Mouse (Mus musculus) liver, adult 2 months (tissue): ENCODE results near the gene Slc44a3. TPM values are rescaled to one million over a fixed set of nuclear protein-coding genes. Genes with fewer than 3 reads are reported as not detected.

Experiments used
- DNase-seq: peaks from one replicate; pipeline ENCODE4 v3.0.0-alpha.2; 2011; ENCODE audit warnings: low read depth, low spot score; ENCODE audit errors: extremely low read depth
- H3K27ac ChIP-seq: fragments of 200-500 bp; replicated peaks from 2 replicates; pipeline ENCODE4 v1.5.1; 2012; ENCODE audit warnings: low read depth, mild to moderate bottlenecking, control low read depth, inconsistent platforms, low read length; ENCODE audit not compliant: insufficient read depth
- H3K27me3 ChIP-seq: fragments of 200-500 bp; 2 replicates; pipeline ENCODE4 v1.6.1; 2012; ENCODE audit warnings: mild to moderate bottlenecking, moderate library complexity, low read length, inconsistent platforms; ENCODE audit not compliant: control insufficient read depth, insufficient read depth
- H3K36me3 ChIP-seq: fragments of 200-500 bp; 2 replicates; pipeline ENCODE4 v1.6.1; 2012; ENCODE audit warnings: low read length, inconsistent platforms; ENCODE audit not compliant: control insufficient read depth, insufficient read depth
- H3K4me1 ChIP-seq: fragments of 200-500 bp; 2 replicates; pipeline ENCODE4 v1.6.1; 2011; ENCODE audit warnings: low read length; ENCODE audit not compliant: control insufficient read depth, insufficient read depth
- H3K4me3 ChIP-seq: fragments of 200-500 bp; 2 replicates; pipeline ENCODE4 v1.5.1; 2011; ENCODE audit warnings: low read depth, mild to moderate bottlenecking, control low read depth, low read length, moderate library complexity; ENCODE audit not compliant: insufficient read depth
- H3K79me2 ChIP-seq: fragments of 200-500 bp; 2 replicates; pipeline ENCODE4 v1.6.1; 2012; ENCODE audit warnings: inconsistent platforms, mild to moderate bottlenecking, low read length, moderate library complexity; ENCODE audit not compliant: control insufficient read depth, insufficient read depth
- H3K9ac ChIP-seq: fragments of 200-500 bp; 2 replicates; pipeline ENCODE4 v1.6.1; 2012; ENCODE audit warnings: low read depth, mild to moderate bottlenecking, control low read depth, inconsistent platforms, low read length
- CTCF ChIP-seq: fragments of 200-500 bp; IDR thresholded peaks from 2 replicates; pipeline ENCODE4 v1.5.1; 2011; ENCODE audit warnings: low read depth, low read length, control low read depth
- POLR2A ChIP-seq: fragments of 200-500 bp; IDR thresholded peaks from 2 replicates; pipeline ENCODE4 v1.6.1; 2011; ENCODE audit warnings: low read length, control low read depth; ENCODE audit not compliant: insufficient read depth; ENCODE audit errors: extremely low read depth
- WGBS: fragments of 180-500 bp; shearing (Covaris S2); methylation state at CpG from one replicate; pipeline ENCODE4 v1.1.7; 2018; 5-methylcytosine and 5-hydroxymethylcytosine counted together
- polyA plus RNA-seq: library from polyadenylated mRNA; depleted of rRNA; stranded (reverse); fragments of >200 nt; gene quantifications from 2 replicates; pipeline ENCODE4 v1.2.3, GENCODE M21; 2012
- total RNA-seq: library from RNA; depleted of rRNA; stranded (reverse); fragments of >200 nt; gene quantifications from 2 replicates; pipeline ENCODE4 v1.2.3, GENCODE M21; 2014

Slc44a3 gene
- total and polyA plus RNA-seq, 2 experiments = 4.7 to 6.6 TPM

DNA sequence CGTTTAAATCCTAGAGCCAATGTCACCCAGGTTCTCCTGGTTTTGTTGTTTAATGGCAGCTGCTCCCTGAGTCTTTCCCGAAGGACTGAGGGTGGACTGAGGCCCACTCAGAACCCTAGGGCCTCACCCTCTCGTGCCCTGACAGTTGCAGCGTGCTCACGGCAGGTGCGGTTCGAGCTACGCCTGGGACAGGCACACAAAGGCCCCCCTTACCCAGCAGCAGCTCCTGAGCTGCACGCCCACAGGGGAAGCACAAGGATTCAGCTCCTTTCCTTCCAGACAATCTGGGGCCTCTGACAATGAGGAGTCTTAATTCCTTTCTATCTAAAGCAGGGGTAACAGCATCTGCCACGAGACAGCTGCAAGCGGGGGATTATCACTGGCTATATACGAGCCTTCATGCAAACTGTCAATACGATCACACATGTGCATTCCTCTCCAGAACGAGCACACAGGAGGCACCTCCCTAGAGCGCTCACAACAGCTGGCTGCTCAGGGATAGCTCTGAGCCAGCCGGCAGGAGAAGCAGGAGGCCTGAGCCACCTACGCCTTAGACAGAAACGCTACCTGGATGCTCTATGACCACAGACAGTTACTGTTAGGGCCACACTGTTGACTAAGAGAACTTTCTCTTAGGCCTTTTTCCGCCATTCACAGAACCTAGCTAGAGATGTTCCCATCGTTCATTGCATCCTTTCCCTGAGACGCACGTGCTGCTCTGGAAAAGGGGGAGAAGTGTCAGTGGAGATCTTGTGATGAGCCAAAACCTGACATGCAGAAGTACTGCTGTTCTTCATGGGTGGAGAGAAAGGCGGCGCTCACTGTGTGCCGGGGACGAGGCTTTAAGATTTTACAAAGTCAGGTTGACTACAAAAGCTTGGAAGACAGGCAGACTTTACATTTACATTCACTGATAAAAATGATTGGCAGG, 51.9 kb downstream of the Slc44a3 start:
- Histone ChIP-seq H3K27ac (no peak overlapping the region), H3K9ac (no peak overlapping the region), H3K79me2 (no peaks in the 10 kb centered on the region), H3K36me3 (no peaks in the 10 kb centered on the region), H3K27me3 (no peaks in the 10 kb centered on the region), H3K4me3 (no peak overlapping the region), H3K4me1 (no peaks in the 10 kb centered on the region)
- WGBS = 89% methylated on average over 26 of the region's 26 CpGs
- no peak for DNase-seq
- TF ChIP-seq CTCF (no peak), POLR2A (no peak)

GRCm38 (mm10) chr3:121474738-121475137, 57.5 kb downstream of the Slc44a3 start:
- DNase-seq = no peak
- Histone ChIP-seq H3K4me1 (peaks cover 2% of the 10 kb centered on the region; the same call in 1 of the 2 replicates), H3K36me3 (no peaks in the 10 kb centered on the region), H3K9ac (no peak overlapping the region), H3K4me3 (no peak overlapping the region), H3K79me2 (no peaks in the 10 kb centered on the region), H3K27ac (no peak overlapping the region), H3K27me3 (no peaks in the 10 kb centered on the region)
- no peak for TF ChIP-seq POLR2A
- no peak for TF ChIP-seq CTCF
- 90% methylated on average over 3 of the region's 3 CpGs for WGBS

- H3K4me3 ChIP-seq = no peak overlapping the region
- no peaks in the 10 kb centered on the region for H3K79me2 ChIP-seq
- no peaks in the 10 kb centered on the region for H3K36me3 ChIP-seq
- TF ChIP-seq CTCF = no peak
- no peak for TF ChIP-seq POLR2A
- H3K27me3 ChIP-seq = no peaks in the 10 kb centered on the region
- 82% methylated on average over 11 of the region's 11 CpGs for WGBS
- peaks cover 9% of the 10 kb centered on the region for H3K4me1 ChIP-seq
- H3K9ac ChIP-seq = no peak overlapping the region
- no peak overlapping the region for H3K27ac ChIP-seq
- DNase-seq = no peak
Observed at GRCm38 (mm10) chr3:121471703-121472102, 60.5 kb downstream of the Slc44a3 start.

DNA sequence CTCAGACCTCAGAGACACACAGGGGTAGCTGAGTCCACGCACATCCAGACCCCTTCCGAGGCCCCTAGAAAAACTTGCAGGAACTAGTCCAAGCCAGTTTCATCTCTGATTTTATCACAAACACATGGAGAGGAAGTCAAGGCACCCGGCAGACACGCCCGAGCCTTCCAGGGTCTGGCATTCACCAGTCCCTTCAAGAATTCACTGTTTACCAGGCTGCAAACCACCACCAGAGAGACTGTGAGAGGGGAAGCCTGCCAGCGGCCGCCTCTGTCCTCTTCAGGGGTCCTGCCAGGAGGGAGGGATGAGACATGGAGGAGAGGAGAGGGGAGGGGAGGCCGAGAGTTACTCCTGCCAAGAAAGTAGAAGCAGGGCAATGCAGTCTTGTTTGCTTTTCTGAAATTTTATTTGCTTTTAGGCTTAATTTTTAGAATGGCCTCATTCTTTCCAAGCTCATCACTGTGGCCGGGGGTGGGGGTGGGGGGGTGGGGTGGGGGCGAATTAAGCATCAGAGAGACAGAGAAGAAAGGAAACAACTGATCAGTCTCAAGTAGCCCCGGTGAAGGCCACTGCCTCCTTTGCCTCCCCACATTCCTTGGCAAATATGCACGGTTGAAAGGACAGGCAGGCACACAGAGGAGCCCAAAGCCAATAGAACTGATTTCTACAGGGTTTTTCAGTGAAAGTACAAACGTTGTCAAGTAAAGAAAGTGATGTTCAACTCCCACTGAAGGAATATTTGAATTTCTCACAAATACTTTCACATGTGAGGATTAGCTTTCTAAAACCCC, 62.8 kb downstream of the Slc44a3 start:
- Histone ChIP-seq H3K79me2 (no peaks in the 10 kb centered on the region), H3K9ac (no peak overlapping the region), H3K27ac (no peak overlapping the region), H3K36me3 (no peaks in the 10 kb centered on the region), H3K4me3 (no peak overlapping the region), H3K27me3 (no peaks in the 10 kb centered on the region), H3K4me1 (peaks cover 9% of the 10 kb centered on the region)
- 12% methylated on average over 13 of the region's 13 CpGs for WGBS
- TF ChIP-seq CTCF (no peak), POLR2A (no peak)
- DNase-seq = peak; percentile 31

DNA sequence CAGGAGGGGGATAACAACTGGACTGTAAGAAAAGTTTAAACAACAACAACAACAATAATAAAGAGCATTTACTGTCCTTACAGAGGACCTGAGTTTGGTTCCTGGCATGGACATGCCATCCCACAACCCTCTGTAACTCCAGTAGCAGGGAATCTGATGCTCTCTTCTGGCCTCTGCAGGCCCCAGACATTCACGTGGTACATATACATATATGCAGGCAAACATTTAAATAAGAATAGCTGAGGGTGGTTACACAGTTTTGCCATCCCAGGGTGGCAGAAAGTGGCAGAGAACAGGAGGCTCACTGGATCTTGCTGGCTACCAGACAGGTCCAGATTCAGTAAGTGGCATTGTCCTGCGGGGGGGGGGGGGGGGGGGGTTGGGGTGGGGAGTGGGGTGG, 64.1 kb downstream of the Slc44a3 start:
- Histone ChIP-seq H3K4me3 (no peak overlapping the region), H3K36me3 (no peaks in the 10 kb centered on the region), H3K27ac (no peak overlapping the region), H3K79me2 (no peaks in the 10 kb centered on the region), H3K9ac (no peak overlapping the region), H3K4me1 (peaks cover 9% of the 10 kb centered on the region), H3K27me3 (no peaks in the 10 kb centered on the region)
- WGBS = 49% methylated on average over 2 of the region's 2 CpGs
- TF ChIP-seq CTCF = no peak
- no peak for TF ChIP-seq POLR2A
- no peak for DNase-seq
